Mouse (Mus musculus): ENCODE results near the gene Wdr49.
"Not testable (repeated sequence)": the region's sequence is repeated elsewhere in the genome, so short reads cannot be mapped to it uniquely, and the experiment has no call there.

Wdr49 gene

GRCm38 (mm10) chr3:75301072-75301471, 180.9 kb downstream of the Wdr49 start:
- DNase-seq (ENCODE audit: low spot score), result no peak

GRCm38 (mm10) chr3:75299464-75299863, 182.5 kb downstream of the Wdr49 start:
- not testable (repeated sequence) for DNase-seq (ENCODE audit: low spot score)

- DNase-seq (ENCODE audit: low spot score), result no peak
These were observed 184.2 kb downstream of the Wdr49 start for GRCm38 (mm10) chr3:75297758-75298111.

GRCm38 (mm10) chr3:75297026-75297757, 184.8 kb downstream of the Wdr49 start:
- no peak for DNase-seq (ENCODE audit: low spot score)

GRCm38 (mm10) chr3:75293243-75293642, 188.7 kb downstream of the Wdr49 start:
- DNase-seq (ENCODE audit: low spot score), result no peak

- DNase-seq (ENCODE audit: low spot score), result no peak
These were observed 204.5 kb downstream of the Wdr49 start for GRCm38 (mm10) chr3:75277455-75277854.

- no peak for DNase-seq (ENCODE audit: low spot score)
These were observed 205.4 kb downstream of the Wdr49 start for GRCm38 (mm10) chr3:75276522-75276921.

- no peak for DNase-seq (ENCODE audit: low spot score)
These were observed 206.8 kb downstream of the Wdr49 start for GRCm38 (mm10) chr3:75275127-75275526.

- DNase-seq (ENCODE audit: low spot score), result no peak
These were observed 212.0 kb downstream of the Wdr49 start, which contains the start of gene Serpini2 for GRCm38 (mm10) chr3:75269978-75270377. Gene Serpini2, minus strand, starts transcription at chr3:75270078.

GRCm38 (mm10) chr3:75259356-75259755, 222.6 kb downstream of the Wdr49 start:
- DNase-seq (ENCODE audit: low spot score), result no peak

Measured in yolk sac, embryonic 10.5 days (tissue).